Mouse (Mus musculus) MEL (cell line): ENCODE data around the gene Ptpn9.

Experiments used
- CTCF ChIP-seq, 3 experiments: IDR thresholded peaks in 2 of 3; conservative IDR thresholded peaks in 1 of 3; 2 replicates each; pipeline ENCODE4 v1.5.1; 2011 to 2012; ENCODE audit warnings: low read length in 3 of 3, low read depth in 2 of 3, mild to moderate bottlenecking in 2 of 3, improper control_type of control experiment in 1 of 3, inconsistent platforms in 1 of 3, mixed read lengths in 1 of 3, moderate library complexity in 1 of 3; ENCODE audit not compliant: control insufficient read depth in 1 of 3, insufficient read depth in 1 of 3, poor library complexity in 1 of 3, severe bottlenecking in 1 of 3
- GATA1 ChIP-seq: IDR thresholded peaks from 2 replicates; pipeline ENCODE4 v1.6.1; 2011; ENCODE audit warnings: low read depth, low read length, improper control_type of control experiment
- POLR2AphosphoS2 ChIP-seq: IDR thresholded peaks from 2 replicates; pipeline ENCODE4 v1.6.1; 2011; ENCODE audit warnings: low read length, improper control_type of control experiment
- RCOR1 ChIP-seq: IDR thresholded peaks from 2 replicates; pipeline ENCODE4 v1.6.1; 2012; ENCODE audit warnings: low read depth, mild to moderate bottlenecking, inconsistent platforms, low read length, improper control_type of control experiment
- TBP ChIP-seq: IDR thresholded peaks from 2 replicates; pipeline ENCODE4 v1.8.0; 2011; ENCODE audit warnings: low read depth, low read length, improper control_type of control experiment

GRCm38 (mm10) chr9:56949767-56950166, 45.0 kb upstream of the Ptpn9 start:
- no peak for TF ChIP-seq CTCF (IDR thresholded peaks at IDR 0.05 in 2 of 3, conservative IDR thresholded peaks at IDR 0.05 in 1 of 3; ENCODE audit: control insufficient read depth in 1 of 3, insufficient read depth in 1 of 3, low read depth in 2 of 3, low read length in 3 of 3, poor library complexity in 1 of 3, severe bottlenecking in 1 of 3)
- TF ChIP-seq RCOR1 = no peak
- no peak for TF ChIP-seq GATA1
- no peak for TF ChIP-seq TBP
- TF ChIP-seq POLR2AphosphoS2 = no peak
